Mouse (Mus musculus) MEL-GATA-1-ER (cell line): ENCODE measurements around the gene Ndufs2.
A peak's percentile ranks its signal among the peaks of the same experiment; 100 is the strongest.
"Not testable (repeated sequence)": the region's sequence is repeated elsewhere in the genome, so short reads cannot be mapped to it uniquely, and the experiment has no call there.

Experiments
- DNase-seq: peaks from one replicate; pipeline ENCODE4 v3.0.0-alpha.2; 2012; ENCODE audit warnings: low read depth; ENCODE audit errors: extremely low read depth

The Ndufs2 gene

DNA sequence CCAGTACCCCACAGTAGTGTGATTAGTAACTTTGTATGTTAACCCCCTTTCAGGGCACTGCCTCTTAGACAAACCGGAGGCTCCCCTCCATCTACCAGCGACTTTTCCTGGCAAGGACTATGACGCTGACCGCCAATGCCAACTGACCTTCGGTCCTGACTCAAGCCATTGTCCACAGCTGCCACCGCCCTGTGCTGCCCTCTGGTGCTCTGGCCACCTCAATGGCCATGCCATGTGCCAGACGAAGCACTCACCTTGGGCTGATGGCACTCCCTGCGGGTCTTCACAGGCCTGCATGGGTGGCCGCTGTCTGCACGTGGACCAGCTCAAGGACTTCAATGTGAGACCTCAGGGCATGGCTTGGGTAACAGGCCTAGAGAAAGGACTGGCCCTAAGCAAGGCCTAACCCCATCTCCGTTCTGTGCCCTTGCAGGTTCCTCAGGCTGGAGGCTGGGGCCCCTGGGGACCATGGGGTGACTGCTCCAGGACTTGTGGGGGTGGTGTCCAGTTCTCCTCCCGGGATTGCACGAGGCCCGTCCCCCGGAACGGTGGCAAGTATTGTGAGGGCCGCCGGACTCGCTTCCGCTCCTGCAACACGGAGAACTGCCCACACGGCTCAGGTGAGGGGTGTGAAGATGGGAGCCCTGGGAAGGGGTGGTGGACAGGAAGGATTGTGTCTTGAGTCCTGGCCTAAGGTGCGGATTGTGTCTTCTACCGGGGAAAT, 5.1 kb upstream of the Ndufs2 start:
- no peak for DNase-seq

DNA sequence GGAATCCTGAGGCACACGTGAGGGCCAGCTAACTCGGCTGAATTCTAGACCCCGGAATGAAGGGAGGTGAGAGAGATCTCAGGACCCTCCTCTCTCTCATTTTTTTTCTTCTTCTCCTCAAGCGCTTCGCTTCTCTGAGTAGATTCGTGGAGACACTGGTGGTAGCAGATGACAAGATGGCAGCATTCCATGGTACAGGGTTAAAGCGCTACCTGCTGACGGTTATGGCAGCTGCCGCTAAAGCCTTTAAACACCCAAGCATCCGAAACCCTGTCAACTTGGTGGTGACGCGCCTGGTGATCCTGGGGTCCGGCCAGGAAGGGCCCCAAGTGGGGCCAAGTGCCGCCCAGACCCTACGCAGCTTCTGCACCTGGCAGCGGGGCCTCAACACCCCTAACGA, 1.2 kb upstream of the Ndufs2 start:
- DNase-seq: no peak

DNA sequence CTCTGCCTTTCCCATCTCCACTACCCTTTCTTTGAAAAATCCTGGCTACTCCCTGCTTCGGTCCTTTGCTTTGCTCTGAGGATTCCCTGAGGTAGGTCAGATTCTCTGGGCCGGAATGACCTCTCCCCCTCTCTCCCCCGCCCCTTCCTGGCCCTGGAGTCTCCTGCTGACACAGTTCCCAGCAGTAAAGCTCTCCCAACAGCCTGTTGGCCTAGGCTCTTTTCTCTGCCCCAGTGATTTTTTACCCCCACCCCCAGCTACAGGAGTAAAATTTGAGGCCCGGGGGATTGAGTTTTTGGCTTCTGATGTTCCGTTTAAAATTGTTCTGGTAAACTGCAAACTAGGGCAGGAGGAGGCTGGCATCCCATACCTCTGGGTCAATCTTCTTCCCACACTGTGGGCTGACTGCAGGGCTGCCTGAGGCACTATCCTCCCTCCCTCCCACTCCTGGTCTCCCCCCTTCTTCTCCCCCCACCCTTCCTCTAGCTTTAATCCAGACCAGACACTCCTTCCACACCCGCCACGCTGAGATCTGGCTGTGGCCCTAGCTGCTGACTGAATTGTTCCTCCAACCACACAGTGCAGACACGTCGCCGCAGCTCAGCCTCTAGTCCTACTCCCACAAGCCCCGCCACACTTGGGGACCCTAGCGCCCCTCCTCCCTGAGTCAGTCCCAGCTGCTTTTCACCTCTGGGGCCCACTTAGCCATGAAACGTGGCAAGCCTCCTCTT, 571 bp upstream of the Ndufs2 start:
- DNase-seq: no peak

DNA sequence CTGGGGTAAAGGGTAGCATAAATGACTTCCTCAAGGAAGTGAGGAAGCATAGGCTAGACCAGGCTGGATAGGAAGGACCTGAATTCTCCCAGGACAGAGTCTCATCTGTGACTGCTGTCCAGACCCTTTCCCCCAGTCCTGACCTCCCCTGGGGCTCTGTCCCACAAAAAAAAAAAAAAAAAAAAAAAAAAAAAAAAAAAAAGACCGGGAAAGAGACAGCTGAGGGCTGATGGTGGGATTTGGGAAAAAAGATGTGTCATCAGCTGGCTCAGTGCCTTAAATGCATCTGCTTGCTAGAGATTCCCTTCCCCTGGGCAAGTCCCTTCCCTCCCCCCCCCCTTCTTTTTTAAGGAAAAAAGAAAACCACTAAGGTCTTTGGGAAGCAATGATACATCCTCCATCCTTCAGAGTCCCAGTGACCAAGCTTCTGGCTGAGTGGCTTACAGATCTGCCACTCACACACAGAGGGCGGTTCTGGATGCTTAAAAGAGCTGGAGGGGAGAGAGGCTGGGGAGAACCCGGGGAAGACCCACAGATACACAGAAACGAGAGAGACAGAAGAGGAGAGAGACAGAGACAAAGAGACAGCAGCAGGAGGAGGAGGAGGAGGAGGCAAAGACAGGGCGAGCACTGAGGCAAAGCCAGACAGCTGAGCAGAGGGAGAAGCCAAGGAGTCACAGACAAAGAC, 1.1 kb downstream of the Ndufs2 start, which contains the start of gene Adamts4:
Gene Adamts4, plus strand, starts transcription at position 509 of the 688 bp plus-strand sequence.
- no peak for DNase-seq

DNA sequence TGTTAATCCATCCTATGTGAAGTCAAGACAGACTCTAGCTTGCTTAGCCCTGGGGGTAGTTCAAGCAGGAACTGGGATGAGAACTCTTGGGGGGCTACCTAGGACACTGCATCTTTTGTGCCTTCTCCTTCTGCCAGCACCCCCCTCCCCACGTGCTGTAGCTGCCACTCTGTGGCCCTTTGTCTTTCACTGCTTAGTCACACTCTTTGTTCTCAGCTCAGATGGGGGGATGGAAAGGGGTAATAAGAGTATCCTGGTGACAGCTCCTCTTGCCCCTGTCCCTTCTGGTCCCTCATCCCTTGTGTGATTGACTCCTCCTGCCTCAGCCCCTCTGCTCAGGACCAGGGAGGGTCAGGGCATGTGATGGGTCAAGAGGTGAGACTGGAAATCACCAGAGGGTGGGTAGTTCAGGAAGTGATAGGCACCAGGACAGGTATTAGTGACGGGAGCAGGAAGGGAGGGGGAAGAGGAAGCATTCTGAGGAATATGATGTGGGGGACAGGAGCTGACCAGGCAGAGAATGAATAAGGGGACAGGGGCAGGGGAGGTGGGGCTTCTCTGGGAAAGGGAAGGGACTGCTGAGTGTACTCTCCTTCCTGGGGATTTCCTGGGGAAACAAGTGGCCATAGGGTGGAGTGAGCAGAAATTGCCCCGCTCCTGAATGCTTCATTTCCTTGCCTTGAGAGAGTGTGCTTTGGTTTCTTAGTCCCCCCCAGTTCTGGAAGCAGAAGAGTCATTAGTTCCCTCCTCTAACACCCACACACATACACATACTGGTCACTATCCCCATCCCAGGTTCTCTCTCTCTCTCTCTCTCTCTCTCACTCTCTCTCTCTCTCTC, 2.6 kb downstream of the Ndufs2 start:
- DNase-seq: no peak

DNA sequence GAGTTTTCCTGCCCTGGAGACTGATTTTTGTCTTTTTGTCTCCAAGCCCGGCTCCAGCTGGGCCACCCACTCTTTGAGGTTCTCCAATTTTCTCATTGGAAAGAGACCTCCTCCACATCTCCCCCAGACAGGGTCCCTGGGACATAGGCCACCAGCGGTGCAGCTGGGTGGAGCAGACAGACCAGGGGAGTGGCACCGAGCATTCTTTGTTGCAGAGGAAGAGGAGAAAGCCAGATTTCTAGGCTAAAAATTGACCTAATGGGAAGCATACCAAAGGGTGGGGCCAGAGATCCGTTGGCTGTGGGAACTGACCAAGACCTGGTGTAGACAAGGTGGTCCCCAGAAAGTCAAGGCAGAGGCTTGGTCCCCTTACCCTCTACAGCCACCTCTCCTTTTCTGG, 3.3 kb downstream of the Ndufs2 start:
- no peak for DNase-seq

DNA sequence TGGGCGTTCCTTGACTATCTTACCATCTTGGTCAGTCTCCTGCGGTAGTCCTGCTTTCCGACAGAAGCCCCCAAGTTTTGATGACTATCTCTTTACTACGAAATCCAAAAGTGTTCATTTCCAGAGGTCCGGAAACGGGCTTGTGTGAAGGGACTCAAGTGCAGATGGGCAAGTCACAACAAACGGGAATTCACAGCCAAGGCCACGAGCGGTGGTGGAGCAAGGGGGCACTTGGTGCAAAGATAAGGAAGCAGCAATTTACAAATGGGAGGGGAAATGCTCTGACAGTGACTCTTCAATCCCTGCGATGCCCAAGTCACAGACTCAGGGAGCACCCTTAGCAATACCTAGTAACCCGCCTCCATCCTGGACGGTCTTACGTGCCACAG, 3.7 kb downstream of the Ndufs2 start:
- DNase-seq: no peak

DNA sequence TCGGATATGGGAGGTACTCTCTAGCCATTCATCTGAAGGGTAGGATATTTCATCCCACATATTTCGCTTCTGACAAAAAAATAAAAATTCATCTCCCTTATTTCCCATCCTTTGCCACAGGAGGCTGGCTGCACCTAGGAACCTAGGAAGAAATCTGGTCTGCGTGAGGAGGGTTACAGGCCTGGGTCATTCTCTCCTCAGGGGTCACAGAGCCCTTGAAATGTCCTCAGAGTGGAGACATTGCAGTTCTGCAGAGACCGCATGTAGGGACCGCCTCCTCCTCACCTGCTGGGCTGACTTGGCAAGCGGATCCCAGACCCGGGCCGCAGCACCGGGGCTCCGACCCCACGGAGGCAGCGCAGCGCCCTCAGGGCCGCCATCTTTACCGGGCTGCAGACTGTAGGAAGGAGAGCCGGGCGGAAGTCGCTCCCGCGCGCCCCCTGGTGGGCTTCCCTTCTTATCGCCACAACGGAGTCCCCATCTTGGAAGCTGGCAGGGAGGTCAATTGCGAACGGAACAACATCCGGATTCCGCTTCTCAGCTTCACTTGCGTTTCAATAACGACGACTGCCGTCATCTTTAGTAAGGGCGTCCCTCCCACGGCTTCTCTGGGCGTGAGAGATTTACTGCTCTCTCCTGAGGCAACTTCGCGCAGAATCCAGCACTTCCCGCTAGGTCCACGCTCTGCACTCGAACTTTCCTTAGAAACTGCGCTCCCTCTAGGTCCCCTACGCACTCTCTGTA, 4.3 kb downstream of the Ndufs2 start:
- DNase-seq: peak; percentile 98

DNA sequence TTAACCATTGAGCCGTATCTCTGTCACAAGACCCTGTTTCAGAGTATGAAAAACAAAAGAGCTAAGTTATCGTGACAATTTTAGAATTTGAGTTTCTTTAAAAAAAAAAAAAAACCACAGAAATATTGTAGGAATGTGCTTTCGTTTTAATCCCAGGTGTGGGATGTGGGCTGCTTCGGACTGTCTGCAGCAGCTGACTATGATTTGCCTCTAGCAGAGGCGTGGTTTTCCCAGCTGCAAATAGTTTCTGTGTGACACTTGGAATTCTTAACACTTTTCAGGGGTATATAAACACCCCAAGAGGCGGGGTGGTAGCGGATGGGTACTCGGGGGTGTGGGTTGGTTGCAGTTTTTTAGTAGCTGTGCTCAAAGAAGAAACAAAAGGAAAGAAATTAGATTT, 5.8 kb downstream of the Ndufs2 start:
- DNase-seq: no peak

DNA sequence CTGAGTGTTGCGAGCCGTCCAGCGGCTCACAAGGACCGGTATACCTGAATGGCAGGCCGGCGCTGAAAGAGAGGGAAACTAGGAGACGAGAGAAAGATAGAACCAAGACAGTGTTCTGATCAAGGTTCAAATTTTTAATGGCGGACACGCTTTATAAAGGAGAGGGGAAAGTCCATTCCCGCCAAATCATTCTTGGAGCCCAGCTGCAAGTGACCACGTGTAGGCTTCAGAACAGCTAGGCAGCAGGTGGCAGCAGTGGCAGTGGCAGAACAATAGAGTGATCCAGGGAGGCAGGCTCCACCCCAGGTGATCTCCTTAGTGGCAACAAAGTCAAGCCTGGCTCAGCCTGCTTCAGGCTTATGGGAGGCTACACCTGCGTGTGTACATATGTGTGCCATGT, 9.2 kb downstream of the Ndufs2 start:
- not testable (repeated sequence) for DNase-seq

DNA sequence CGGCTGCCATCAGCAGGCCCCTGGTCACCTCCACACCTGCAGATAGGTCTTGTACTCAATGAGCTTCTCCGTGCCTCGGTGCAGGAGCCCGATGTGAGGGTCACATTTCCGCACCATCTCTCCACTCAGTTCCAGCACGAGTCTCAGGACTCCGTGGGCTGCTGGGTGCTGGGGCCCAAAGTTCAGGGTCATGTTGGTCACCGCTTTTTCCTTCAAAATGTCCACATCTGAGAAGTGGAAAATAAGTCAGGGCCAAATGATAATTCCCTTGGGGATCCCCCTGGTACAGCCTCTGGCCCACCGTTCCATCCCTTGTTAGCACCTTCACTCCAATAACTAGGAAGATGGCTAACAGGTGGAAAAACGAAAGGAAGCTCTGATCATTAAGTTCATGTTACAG, 10.3 kb downstream of the Ndufs2 start:
- no peak for DNase-seq

DNA sequence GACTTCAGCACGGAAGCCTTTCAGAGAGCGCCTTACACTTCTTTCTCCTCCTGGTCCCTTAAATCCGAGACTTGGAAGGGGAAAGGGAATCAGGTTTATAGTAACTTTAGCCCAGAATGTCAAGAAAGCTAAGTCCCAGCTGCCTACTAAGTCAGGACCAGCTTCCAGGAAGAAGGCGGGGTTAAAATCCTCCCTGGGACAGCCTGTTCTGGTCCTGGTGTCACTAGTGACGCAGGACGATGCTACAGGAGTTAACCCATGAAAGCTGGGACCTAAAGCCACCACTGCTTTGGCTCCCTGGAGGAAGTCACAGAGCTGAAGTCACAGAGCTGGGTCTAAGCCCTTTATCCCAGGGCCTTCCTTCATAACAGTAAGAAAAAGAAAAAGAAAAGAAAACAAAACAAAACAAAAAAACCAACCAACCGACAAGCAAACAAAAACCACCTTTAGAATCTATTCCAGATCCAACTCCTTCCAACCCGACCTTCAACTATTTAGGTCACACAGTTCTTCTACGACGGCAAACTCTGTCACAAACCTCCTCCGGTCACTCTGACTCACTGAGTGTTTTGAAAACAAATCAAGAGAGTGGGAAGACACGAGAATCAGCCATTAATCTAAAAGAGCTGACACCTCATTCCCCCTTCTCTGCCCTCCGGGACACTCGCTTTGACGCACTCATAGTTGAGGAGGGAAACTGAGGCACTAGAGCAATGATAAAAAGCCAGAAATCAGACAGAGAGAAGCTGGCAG, 11.0 kb downstream of the Ndufs2 start:
- DNase-seq: no peak

DNA sequence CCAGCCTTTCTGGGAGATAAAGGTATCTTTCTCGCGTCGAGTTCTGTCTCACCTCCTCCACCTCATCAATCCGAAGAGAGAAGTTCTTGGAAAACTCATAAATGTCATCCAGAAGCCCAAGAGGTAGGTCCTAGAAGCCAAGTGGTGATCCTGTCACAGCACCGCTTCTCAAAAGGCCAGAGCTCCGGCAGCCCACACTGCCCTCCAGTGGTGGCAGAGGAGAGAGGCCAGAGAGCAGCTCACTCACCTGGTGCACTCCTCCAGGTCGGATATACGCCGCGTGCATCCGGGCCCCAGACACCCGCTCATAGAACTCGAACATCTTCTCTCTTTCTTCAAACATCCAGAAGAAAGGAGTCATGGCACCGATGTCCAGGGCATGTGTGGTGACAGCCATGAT, 12.7 kb downstream of the Ndufs2 start:
- DNase-seq: no peak

DNA sequence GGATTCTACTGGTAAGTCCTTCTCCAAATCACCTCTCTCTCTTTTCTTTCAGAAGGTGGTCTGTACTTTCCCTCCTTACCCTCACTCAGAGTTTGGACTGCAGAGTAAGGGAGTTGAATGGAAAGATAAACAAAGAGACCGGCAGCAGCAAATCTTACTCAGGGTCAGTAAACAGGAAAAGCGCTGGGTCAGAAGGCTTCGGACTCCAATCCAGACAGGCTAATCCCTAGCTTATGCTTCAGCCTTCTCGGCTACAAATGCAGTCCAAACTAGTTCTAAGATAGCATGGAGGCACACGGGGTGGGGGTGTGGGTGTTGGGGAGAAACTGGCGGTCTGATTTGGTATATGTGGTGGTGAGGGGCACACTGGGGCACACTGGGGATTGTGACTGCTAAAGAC, 13.8 kb downstream of the Ndufs2 start:
- no peak for DNase-seq

DNA sequence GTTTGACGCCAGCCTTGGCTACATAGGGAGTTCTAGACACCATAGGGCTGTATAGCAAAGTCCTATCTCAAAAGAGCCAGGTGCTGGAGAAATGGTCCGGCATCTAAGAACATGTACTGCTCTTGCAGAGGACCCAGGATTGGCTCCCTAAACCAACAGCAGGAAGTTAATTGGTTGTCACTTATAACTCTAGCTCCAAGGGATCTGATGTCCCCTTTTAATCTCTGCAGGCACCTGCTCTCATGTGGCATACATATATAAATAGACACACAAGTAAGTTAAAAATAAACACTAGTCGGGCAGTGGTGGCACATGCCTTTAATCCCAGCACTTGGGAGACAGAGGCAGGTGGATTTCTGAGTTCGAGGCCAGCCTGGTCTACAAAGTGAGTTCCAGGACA, 15.4 kb downstream of the Ndufs2 start:
- no peak for DNase-seq

DNA sequence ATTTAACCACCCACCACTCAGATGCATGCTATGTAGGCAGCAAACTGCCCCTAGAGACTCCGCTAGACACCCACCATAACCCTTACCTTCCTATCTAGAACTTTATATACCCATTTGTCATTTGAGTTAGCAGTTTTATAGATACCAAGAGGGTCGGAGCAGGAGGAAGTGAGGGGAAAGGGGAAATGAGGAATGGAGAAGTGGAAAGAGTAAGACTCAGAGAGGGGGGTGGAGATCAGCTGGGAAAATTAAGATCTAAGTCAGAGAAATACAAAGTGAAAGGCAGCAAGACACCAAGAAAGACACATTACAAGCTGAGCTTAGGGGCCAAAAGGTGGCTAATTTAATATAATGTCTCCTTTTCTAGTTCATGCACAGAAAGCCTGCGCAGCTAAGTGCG, 16.6 kb downstream of the Ndufs2 start:
- DNase-seq: no peak

DNA sequence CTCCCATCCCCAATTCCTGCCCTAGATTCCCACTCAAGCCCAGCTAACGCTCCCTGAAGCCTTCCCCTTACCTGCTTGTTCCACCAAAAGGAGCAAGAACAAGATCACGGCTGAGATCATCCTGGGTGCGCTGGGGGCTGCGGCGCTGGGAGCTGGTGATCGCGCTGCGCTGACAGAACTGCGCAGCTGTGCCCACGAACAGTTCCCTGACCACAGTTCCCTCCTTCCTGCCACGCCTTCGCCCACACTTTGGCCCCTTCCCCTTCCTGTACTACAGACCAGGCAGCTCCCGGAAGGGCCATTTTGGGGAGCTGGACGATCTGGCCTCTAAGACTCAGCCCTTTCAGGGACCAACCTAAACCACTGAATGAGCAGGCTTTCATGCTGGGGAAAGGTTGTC, 17.1 kb downstream of the Ndufs2 start, which contains the start of gene Fcer1g:
Gene Fcer1g, minus strand, starts transcription at position 240 of the 400 bp plus-strand sequence.
- no peak for DNase-seq

DNA sequence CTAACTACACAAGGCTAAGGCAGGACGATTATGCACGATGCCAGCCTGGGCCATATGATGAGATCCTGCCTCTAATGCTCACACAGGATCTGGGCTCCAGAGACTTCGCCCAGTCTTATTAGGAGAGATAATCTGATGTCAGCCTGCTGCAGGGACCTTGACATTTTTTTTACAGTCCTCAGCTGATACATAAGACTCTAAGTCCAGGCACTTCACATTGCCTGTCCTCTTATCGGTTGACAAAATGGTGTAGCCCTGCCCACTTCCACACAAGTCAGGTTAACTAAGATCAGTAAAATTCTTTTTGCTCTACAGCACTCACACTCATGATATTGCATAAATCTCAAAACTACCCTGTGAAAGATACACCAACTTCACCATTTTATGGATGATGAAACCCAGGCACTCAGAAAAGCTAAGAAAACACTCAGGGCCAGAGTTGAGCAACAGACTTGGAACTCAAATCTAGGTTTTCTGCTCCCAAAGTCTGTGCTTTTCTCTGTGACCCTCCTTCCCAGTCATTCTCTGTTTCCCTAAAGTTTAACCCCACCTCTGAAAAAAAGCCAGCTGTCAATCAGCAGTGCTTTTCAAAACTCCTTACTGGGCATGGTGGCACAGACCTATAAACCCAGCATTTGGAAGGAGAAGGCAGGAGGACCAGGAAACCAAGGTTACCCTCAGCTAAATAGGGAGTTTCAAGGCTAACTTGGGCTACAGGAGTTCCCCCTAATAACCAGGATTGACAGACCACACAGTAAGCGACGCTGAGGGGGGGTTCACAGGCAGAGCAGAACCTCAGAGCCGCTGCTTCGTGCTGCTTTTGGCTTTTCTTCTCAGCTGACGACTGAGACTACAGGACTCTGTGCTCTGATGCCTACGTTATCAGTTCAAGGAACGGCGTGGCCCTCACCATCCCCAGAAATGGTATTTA, 18.1 kb downstream of the Ndufs2 start:
- no peak for DNase-seq

DNA sequence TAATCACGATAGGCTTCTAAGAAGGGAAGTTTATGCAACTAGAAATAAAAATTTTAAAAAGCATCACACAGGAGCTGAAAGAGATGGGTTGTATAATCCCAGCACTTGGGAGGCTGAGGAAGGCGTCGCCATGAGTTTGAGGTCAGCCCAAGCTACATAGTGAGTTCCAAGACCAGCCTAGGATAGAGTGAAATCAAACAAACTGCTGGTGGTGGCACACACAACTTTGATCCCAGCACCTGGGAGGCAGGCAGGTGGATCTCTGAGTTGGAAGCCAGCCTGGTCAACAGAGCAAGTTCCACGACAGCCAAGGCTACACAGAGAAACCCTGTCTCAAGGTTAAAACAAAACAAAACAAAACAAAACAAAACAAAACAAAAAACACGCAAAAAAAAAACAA, 18.8 kb downstream of the Ndufs2 start:
- no peak for DNase-seq
